In the genomic region with DNA sequence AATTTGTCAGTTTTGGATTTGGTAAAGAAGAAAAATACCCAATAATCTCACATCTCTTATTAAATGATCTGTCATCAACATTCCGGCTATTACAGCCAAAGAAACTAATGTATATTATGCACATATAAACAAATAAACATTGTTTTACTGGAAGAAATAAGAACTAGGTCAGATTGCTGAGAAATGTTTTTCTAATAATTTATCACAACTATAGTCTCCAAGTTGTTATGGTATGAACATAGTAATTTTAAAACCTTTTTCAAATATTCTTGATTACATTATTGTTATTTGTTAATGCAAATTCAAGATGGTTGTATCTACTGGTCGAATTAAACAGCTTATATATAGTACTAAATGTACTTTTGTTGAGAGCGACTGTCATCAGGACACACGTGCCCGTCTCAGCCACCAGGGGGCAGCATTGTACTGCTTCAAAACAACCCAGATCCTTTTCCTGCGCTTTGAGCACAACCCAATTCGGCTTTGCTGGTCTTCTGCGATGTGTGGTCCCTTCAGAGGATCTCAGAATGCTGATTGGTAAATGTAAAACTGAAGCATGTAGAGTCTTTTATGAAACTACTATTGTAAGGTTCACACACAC, we compare ENCODE assay signal across 8 mouse cellular contexts. TPM values are rescaled to one million over a fixed set of nuclear protein-coding genes. Genes with fewer than 3 reads are reported as not detected.
DNase-seq lines count a peak whose midpoint lies in the region; ATAC-seq lines count a peak whose summit lies in the region.

No protein-coding gene starts in this region.

- WGBS in kidney, embryonic 16.5 days, result 11% methylated on average over 8 of the region's 8 CpGs
- WGBS in liver, embryonic 11.5 days, result 14% methylated on average over 8 of the region's 8 CpGs
- WGBS in stomach, embryonic 15.5 days, result 7% methylated on average over 8 of the region's 8 CpGs

- no peaks in the 10 kb centered on the region for H3K36me3 ChIP-seq in kidney, embryonic 16.5 days (ENCODE audit: insufficient read depth, low read length)
- H3K36me3 ChIP-seq in liver, embryonic 11.5 days (ENCODE audit: control insufficient read depth, insufficient read depth, low read length), result no peaks in the 10 kb centered on the region
- H3K36me3 ChIP-seq in stomach, embryonic 15.5 days, result no peaks in the 10 kb centered on the region

- peak; percentile 99 for ATAC-seq in common myeloid progenitor, adult 5-6 weeks (replicated peaks; ENCODE audit: low read depth, poor library complexity, severe bottlenecking)
- ATAC-seq in kidney, embryonic 16.5 days (ENCODE audit: low FRiP score, low TSS enrichment), result peak; percentile 65; the same call in 1 of the 2 replicates
- ATAC-seq in liver, embryonic 11.5 days (replicated peaks; ENCODE audit: low FRiP score), result no peak
- peak; percentile 68; the same call in 1 of the 2 replicates for ATAC-seq in stomach, embryonic 15.5 days (ENCODE audit: insufficient read depth, low FRiP score, low read depth)

- no peaks in the 10 kb centered on the region for H3K27me3 ChIP-seq in kidney, embryonic 16.5 days (ENCODE audit: insufficient read depth, low read length)
- H3K27me3 ChIP-seq in liver, embryonic 11.5 days (replicated peaks; ENCODE audit: control insufficient read depth, insufficient read depth, low read length), result no peaks in the 10 kb centered on the region
- no peaks in the 10 kb centered on the region for H3K27me3 ChIP-seq in stomach, embryonic 15.5 days (replicated peaks)

- H3K27ac ChIP-seq in kidney, embryonic 16.5 days (ENCODE audit: low read length), result no peak overlapping the region
- H3K27ac ChIP-seq in liver, embryonic 11.5 days (ENCODE audit: low read depth, low read length), result no peak overlapping the region
- H3K27ac ChIP-seq in stomach, embryonic 15.5 days, result no peak overlapping the region

- H3K9ac ChIP-seq in kidney, embryonic 16.5 days (replicated peaks; ENCODE audit: low read length), result no peak overlapping the region
- no peak overlapping the region for H3K9ac ChIP-seq in liver, embryonic 11.5 days (ENCODE audit: low read depth, low read length)
- H3K9ac ChIP-seq in stomach, embryonic 15.5 days, result no peak overlapping the region

- H3K4me1 ChIP-seq in kidney, embryonic 16.5 days (ENCODE audit: insufficient read depth, low read length), result no peaks in the 10 kb centered on the region
- no peaks in the 10 kb centered on the region for H3K4me1 ChIP-seq in liver, embryonic 11.5 days (replicated peaks; ENCODE audit: control insufficient read depth, insufficient read depth, low read length)
- H3K4me1 ChIP-seq in stomach, embryonic 15.5 days, result no peaks in the 10 kb centered on the region

- H3K9me3 ChIP-seq in kidney, embryonic 16.5 days (ENCODE audit: low read length), result no peaks in the 10 kb centered on the region
- no peaks in the 10 kb centered on the region for H3K9me3 ChIP-seq in liver, embryonic 11.5 days (ENCODE audit: control insufficient read depth, low read length)
- no peaks in the 10 kb centered on the region for H3K9me3 ChIP-seq in stomach, embryonic 15.5 days

- H3K4me3 ChIP-seq in kidney, embryonic 16.5 days (ENCODE audit: low read length), result no peak overlapping the region
- H3K4me3 ChIP-seq in liver, embryonic 11.5 days (ENCODE audit: low read depth, low read length), result no peak overlapping the region
- no peak overlapping the region for H3K4me3 ChIP-seq in stomach, embryonic 15.5 days (replicated peaks)

- no peak overlapping the region for H3K4me2 ChIP-seq in kidney, embryonic 16.5 days (replicated peaks; ENCODE audit: low read depth, low read length)
- H3K4me2 ChIP-seq in liver, embryonic 11.5 days, result no peak overlapping the region
- H3K4me2 ChIP-seq in stomach, embryonic 15.5 days, result no peak overlapping the region

- peak; percentile 31 to 51 for DNase-seq in urinary bladder, adult 18-20 months (ENCODE audit: low spot score in 2 of 2)
- DNase-seq in urinary bladder, postnatal 10 days (ENCODE audit: low spot score), result no peak
- peak; percentile 74 for DNase-seq in gastrocnemius, postnatal 10 days
- DNase-seq in liver, embryonic 11.5 days (ENCODE audit: low spot score), result peak; percentile 50
- peak; percentile 76 for DNase-seq in neural tube, embryonic 10.5 days (ENCODE audit: extremely low spot score, low spot score)

RNA-seq across cellular contexts. Expression of gene Anxa1, which starts 45.3 kb away (rescaled TPM):
- total RNA-seq in common myeloid progenitor, adult 5-6 weeks (2017), result 125 and 147 TPM in 2 replicates
- 10 to 100 TPM; 23.3 to 35.1 TPM for total RNA-seq in gastrocnemius, postnatal 10 days (2021)
- polyA plus RNA-seq in kidney, embryonic 16.5 days (2015; fragmentation: Nextera tagmentation; extraction: Ambion mirVana), result 37.8 and 46.2 TPM in 2 replicates
- polyA plus RNA-seq in liver, embryonic 11.5 days (2014; fragmentation: Nextera tagmentation; extraction: Ambion mirVana), result 16.8 and 18.7 TPM in 2 replicates
- 398 and 654 TPM in 2 replicates for polyA plus RNA-seq in stomach, embryonic 15.5 days (2015; fragmentation: Nextera tagmentation; extraction: Ambion mirVana)
